Mouse (Mus musculus) CD4-positive naive resting alpha-beta T cell, adult 76 days (primary cell): ENCODE measurements around the gene Sytl4. TPM values are rescaled to one million over a fixed set of nuclear protein-coding genes. Genes with fewer than 3 reads are reported as not detected.

Source experiments
- total RNA-seq: library from RNA; stranded (reverse); gene quantifications from one replicate; pipeline ENCODE4 v1.2.4, GENCODE M21; 2023

Gene Sytl4
- not detected for total RNA-seq

GRCm38 (mm10) chrX:133981231-133982002 lies at the start of gene Sytl4:
Gene Sytl4 (minus strand): TSS chrX:133981812.

GRCm38 (mm10) chrX:133908261-133908660 lies 73.4 kb downstream of the Sytl4 start, which contains the start of gene Srpx2:
Gene Srpx2 (plus strand): TSS chrX:133908426.

GRCm38 (mm10) chrX:133898014-133898542 lies 83.5 kb downstream of the Sytl4 start, which contains the start of gene Tspan6:
Gene Tspan6 (minus strand): TSS chrX:133898429.

Other genes with a start within 250 kb of the Sytl4 start
- not detected for gene Tnmd, start 130.8 kb downstream of the Sytl4 start, total RNA-seq
- 0.76 TPM for gene Tspan6, start 83.4 kb downstream of the Sytl4 start, total RNA-seq
- gene Srpx2, start 73.4 kb downstream of the Sytl4 start, total RNA-seq = not detected
- 42.3 TPM for gene Cstf2, start 77.4 kb upstream of the Sytl4 start, total RNA-seq
- gene Xkrx, start 180.3 kb upstream of the Sytl4 start, total RNA-seq = 10.7 TPM
- not detected for gene Arl13a, start 205.7 kb upstream of the Sytl4 start, total RNA-seq
- gene Nox1, start 240.1 kb upstream of the Sytl4 start, total RNA-seq = 1.8 TPM